Mouse (Mus musculus) gastrocnemius, adult 2 months (tissue): ENCODE measurements at regions not wholly inside any gene's neighbourhood (a gene's known extent, or its start where the extent isn't known, plus 50 kb on each side); places are given as distances from the start of the nearest gene placed in this dataset.
A peak's percentile ranks its signal among the peaks of the same experiment; 100 is the strongest.

Source experiments
- DNase-seq: peaks from one replicate; pipeline ENCODE4 v3.0.0; 2022
- H3K27ac ChIP-seq: fragments of 200-600 bp; 2 replicates; pipeline ENCODE4 v1.8.1; 2022; ENCODE audit warnings: mild to moderate bottlenecking
- H3K4me3 ChIP-seq: fragments of 200-600 bp; 2 replicates; pipeline ENCODE4 v1.8.1; 2022; ENCODE audit warnings: mild to moderate bottlenecking, moderate library complexity
- CTCF ChIP-seq: fragments of 200-600 bp; IDR thresholded peaks from 2 replicates; pipeline ENCODE4 v1.8.1; 2022; ENCODE audit warnings: antibody characterized with exemption, mild to moderate bottlenecking, moderate library complexity
- intact Hi-C: fragments of 180-260 bp; cut with DNase I; formaldehyde crosslinking; loops from one replicate; pipeline ENCODE4 v1.15.1; 2025

DNA sequence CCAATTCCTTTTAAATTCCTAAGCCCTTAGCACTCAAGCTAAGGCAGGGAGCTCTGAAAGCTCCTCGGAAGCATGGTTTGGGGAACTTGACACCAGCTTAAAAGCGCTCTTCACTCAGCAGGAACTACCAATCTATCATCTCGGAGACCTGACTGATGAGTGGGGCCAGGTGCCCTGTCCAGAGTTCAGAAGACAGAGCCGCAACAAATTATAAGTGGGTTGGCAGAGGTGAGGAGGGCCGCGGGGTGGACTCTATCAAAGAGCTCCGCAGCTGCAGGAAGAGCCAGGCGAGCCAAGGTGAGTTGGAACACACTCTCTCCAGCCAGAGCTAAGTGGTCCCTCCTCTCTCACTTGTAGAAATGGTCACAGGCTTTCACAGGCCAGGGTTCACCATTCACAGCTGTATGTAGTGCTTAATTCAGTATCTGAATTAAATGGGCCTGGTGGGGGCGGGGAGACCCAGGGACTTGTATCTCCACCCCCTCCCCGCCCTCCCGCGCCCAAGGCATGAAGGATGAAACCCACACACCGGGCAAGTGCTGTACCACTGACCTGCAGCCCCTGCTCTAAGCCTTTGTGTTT, 180.8 kb downstream of the Stim2 start:
- Histone ChIP-seq H3K4me3 (no peak overlapping the region), H3K27ac (no peak overlapping the region)
- no peak for DNase-seq
- no peak for TF ChIP-seq CTCF
- intact Hi-C loops: no loop called here

DNA sequence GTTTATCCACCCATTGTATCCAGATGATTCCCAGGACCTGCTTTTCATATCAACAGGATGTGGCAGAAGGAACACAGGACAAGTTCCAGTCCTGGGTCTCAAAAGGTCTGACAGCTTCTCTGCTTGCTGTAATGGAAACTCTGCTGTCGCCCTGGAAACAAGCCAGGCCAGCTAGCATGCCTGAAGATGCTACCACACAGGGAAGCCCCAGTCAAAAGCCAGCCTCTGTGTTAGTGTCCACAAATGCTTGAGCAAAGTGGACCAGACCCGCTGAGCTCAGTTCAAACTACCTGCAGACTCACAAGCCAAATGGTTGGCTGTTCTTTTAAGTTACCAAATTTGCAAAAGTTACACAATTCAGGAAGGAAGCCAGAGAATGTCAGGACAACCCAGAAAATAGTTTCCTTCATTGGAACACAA, 181.9 kb downstream of the Stim2 start:
- peak; percentile 65 for DNase-seq
- intact Hi-C loops: no loop called here
- peak overlapping the region; percentile 59 for H3K27ac ChIP-seq
- no peak overlapping the region for H3K4me3 ChIP-seq
- no peak for TF ChIP-seq CTCF

DNA sequence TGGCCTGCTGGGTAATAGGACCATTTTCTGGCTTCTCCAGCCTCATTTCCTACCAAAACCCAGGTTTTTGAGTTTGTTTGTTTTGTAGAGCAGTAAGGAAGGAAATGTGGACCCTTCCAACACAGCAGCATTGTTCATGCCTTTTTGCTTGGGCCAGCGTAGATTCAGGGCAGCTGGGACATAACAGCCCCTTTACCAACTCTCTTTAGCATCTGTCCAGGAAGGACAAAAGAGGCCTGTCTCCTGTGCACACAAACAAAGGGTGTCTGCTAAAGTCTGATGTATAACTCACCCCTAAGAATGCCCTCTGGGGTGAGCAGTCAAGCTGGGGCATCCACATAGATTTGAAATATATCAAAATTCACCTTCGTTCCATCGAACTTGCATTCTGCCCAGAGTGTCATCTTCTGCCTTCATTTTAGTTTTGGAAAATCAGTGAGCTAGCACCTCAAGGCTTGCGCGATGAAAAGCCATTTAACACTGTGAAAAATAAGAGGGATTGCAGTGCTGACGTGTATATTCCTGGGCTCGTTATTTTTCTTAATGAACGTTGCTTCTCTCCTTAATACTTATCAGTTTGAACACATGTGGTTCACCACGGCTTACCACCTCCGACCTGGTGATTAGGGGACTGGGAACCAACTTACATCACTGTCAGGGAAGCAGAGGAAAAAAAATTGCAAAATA, 182.5 kb downstream of the Stim2 start:
- Histone ChIP-seq H3K27ac (peak overlapping the region; percentile 59), H3K4me3 (no peak overlapping the region)
- TF ChIP-seq CTCF: no peak
- intact Hi-C loops: no loop called here
- no peak for DNase-seq

DNA sequence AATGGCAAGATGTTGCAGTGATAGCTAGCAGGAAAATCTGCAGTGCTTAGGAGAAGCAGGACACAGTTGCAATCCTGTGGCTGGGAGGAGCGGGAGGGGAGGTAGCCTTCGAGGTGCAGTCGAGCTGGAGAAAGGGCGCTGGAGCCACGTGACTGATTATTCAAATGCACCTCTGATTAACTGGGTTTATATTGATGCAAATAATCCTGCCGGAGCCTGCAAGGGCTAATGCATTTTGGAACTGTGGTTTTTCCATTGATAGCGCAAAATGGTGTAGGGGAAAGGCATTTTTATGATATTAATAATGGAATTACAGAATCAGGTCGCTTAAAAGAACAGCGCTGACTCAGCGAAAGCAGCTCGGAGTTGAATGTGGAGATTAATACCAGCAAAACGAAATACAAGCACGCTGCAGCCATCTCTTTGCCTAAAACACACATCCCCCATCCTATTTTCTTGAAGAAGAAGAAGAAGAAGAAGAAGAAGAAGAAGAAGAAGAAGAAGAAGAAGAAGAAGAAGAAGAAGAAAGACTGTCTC, 183.1 kb downstream of the Stim2 start:
- no peak for TF ChIP-seq CTCF
- intact Hi-C loops: no loop called here
- Histone ChIP-seq H3K27ac (no peak overlapping the region; the same call in 1 of the 2 replicates), H3K4me3 (no peak overlapping the region)
- DNase-seq: no peak

DNA sequence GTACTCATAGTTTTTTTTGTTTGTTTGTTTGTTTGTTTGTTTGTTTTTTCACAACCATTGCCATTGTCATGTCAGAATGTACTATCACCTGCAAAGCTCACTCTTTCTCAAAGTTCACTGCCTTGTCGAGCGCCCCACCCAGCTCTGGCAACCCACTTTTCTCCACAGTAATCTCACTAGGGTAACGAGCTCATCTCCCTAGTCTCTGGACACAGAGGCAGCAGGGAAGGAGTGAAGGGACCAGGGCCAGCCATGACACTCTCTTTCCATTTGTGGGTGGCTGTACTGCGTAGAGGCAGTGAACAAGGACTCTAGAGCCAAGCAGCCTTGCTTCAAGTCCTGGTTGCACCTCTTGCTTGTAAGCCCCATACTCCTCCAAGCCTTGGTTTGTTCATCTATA, 184.5 kb downstream of the Stim2 start:
- DNase-seq: peak; percentile 27
- intact Hi-C loops: no loop called here
- no peak overlapping the region for H3K4me3 ChIP-seq
- no peak overlapping the region for H3K27ac ChIP-seq
- no peak for TF ChIP-seq CTCF

DNA sequence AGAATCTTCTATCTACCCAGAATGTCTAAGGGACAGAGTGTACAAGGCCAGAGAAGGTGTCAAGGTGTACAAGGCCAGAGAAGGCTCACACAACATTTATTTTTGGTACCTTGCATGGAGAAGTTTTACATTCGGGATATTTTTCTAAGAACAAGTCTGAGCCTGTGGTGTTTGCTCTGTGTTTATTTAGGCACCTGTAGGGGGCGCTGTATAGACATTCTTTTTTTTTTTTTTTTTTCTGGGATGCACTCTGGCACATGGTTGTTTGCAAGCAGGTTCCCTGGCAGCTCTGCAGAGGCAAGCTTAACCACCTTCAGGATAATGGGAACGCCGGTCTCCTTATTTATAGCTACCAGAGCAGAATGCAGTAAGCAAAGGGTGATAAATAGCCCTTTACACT, 187.4 kb downstream of the Stim2 start:
- no peak for DNase-seq
- no peak overlapping the region for H3K4me3 ChIP-seq
- peak; percentile 15; the same call in 1 of the 2 replicates for TF ChIP-seq CTCF
- intact Hi-C loops: no loop called here
- no peak overlapping the region for H3K27ac ChIP-seq

DNA sequence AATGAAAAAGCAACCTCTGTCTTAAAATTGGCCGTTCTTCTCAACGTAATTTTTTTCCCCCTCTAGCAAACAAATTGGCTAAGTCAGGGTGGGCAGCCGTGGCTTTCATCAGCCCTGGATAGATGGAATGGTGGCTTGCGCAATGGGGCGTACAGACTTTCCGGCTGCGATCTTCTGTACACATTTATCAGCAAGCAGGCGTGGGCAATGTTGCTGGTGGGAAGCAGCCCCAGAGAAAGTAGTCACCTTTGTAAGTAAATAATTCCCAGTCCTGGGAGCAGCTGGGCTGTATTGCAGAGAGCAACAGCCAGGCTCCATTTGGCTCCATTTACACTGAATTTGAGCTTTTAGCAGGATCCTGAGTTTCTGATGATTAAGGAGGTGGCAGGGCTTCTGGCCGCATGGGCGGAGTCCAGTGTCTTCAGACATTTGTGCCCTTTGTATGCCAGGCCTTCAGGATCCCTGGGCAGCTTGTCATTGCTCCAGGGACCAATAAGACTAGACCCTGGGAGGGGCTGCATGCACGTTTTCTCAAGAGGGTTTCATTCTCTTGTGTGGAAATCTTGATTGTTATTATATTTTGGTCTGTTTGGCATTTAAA, 187.9 kb downstream of the Stim2 start:
- DNase-seq: no peak
- TF ChIP-seq CTCF: no peak
- H3K27ac ChIP-seq: no peak overlapping the region
- intact Hi-C loops: no loop called here
- no peak overlapping the region for H3K4me3 ChIP-seq

DNA sequence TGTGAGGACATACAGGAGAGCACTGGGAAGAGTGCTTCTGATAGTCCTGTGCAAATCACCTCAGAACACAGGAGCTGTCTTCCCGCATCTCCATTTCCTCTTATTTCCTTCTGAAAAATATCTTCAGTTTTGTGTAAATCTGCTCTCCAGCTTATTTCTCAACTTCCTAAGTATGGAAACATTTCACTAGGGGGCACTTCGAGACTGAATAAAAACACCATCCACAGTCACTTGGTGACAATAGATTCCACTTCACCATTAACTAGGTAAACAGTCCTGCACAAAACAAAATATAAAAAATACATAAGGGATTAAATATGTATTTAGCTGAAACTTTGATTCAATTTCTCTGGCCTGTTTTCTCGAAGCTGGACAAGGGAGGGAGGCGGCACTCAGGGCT, 193.4 kb downstream of the Stim2 start:
- no peak for DNase-seq
- intact Hi-C loops: no loop called here
- TF ChIP-seq CTCF: peak; percentile 36; the same call in 1 of the 2 replicates
- no peak overlapping the region for H3K27ac ChIP-seq
- no peak overlapping the region for H3K4me3 ChIP-seq

DNA sequence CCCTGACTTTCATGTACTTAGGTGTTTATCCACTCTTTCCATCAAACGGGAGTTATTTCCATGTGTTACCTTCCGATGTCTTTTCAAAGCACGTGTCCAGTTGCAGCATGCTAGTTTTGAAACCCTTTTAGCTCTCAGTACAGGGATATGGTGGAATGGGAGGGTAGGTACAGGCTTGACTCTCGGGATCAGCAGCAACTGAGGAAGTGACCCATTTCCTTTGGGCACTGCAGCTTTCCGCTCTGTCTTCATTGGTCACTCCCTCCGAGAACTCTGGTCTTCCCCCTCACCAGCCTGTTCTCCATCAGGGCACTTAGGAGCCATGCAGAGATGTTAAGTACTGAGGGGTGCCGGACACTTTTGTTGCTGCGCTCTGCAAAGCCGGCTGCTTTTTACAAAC, 196.5 kb downstream of the Stim2 start:
- intact Hi-C loops: no loop called here
- TF ChIP-seq CTCF: no peak
- DNase-seq: no peak
- Histone ChIP-seq H3K27ac (no peak overlapping the region), H3K4me3 (no peak overlapping the region)

DNA sequence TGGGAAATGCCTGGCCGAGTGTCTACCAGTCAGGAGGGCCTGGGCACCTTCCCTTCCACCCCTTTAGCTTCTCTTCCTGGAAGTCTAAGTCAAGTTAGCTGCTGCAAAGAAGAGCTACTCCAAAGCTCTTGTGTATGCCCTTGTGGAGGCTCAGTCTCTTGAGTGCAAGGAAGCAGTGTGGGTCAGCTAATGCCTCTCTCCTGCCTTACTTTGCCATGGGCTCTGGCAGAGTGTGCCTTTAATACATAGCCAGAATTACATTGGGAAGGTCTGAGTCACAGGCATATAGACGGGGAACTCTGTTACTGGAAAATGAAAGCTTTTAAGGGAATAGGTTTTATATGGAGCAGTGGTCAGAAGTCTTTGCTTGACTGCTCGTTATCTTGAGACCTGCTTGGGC, 201.7 kb downstream of the Stim2 start:
- no peak for DNase-seq
- TF ChIP-seq CTCF: no peak
- Histone ChIP-seq H3K27ac (no peak overlapping the region), H3K4me3 (no peak overlapping the region)
- intact Hi-C loops: no loop called here

DNA sequence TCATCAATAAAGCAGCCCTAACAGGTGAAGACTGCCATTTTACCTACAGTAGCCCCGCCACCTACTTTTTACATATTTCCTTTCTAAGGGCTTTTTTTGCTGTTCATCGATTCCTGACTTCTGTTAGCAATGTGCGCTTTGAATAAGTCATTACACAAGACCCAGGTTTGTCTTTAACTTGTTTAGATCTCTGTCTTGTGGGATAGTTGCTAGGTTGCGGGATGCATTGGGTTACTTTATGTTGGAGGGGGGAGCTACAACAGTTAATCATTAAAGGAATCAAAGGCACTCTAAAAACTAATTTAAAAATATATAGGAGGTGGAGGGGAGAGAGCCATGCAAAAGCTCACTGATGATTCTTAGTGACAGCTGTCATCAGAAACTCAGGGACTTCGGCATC, 202.3 kb downstream of the Stim2 start:
- Histone ChIP-seq H3K4me3 (no peak overlapping the region), H3K27ac (no peak overlapping the region)
- intact Hi-C loops: no loop called here
- no peak for DNase-seq
- no peak for TF ChIP-seq CTCF

DNA sequence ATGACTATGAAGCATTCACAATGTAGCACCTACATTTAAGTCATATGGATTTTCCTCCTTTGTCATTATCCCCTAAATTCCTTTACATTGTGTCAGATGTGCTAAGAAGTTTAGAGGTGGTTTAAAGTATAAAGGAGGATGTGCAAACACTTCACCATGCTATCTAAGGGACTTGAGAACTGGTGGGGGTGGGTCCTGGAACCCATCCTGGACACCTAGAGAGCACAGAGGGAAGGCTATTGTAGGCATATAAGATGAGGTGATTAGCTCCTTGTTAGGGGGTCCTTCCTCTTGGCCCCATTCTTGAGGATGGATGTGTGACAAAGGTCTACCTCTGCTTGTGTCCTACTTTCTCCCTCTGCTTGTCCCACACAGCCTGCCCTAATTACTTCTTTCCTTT, 213.2 kb downstream of the Stim2 start:
- intact Hi-C loops: no loop called here
- TF ChIP-seq CTCF: no peak
- no peak overlapping the region for H3K4me3 ChIP-seq
- no peak overlapping the region for H3K27ac ChIP-seq
- no peak for DNase-seq

DNA sequence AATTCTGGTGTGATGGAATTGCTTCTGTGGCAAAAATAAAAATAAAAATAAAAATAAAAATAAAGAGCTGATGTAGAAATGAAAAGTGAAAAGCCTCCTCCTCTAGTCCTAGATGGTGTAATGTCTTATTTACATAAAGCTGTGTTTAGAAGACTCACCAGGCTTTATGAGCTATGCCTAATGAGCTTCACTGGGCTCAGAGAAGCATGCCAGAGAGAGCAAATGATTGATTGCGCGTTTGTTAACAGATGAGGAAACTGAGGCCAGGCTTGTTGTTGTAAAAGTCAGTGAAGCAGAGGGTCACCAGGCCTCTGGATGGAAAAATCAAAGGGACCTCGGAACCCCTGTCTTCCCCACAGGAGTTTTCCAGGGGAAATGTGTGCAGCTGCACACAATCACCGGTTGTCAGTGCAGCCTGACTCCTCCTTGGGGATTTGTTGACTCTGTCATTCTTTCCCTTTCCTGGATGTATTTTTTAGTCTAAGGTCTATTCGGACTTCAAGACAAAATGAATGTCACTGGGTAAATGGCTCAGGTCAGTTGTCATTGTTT, 213.8 kb downstream of the Stim2 start:
- intact Hi-C loops: no loop called here
- no peak overlapping the region for H3K4me3 ChIP-seq
- DNase-seq: no peak
- H3K27ac ChIP-seq: no peak overlapping the region
- no peak for TF ChIP-seq CTCF
